Mouse (Mus musculus) CD4-positive, CD25-positive, alpha-beta regulatory T cell, adult 9 weeks (primary cell): Measurements from ENCODE around the gene Pik3ap1. TPM values are rescaled to one million over a fixed set of nuclear protein-coding genes. Genes with fewer than 3 reads are reported as not detected.

Experiments used
- polyA plus RNA-seq: library from polyadenylated mRNA; unstranded; fragments of 100-300 nt; shearing (Covaris generic); gene quantifications from one replicate; pipeline ENCODE4 v1.2.1, GENCODE M21; 2017

Gene Pik3ap1
- 4.1 TPM for polyA plus RNA-seq

GRCm38 (mm10) chr19:41384922-41385508 lies at the start of gene Pik3ap1:
TSS of gene Pik3ap1 (minus strand) at chr19:41385102.

GRCm38 (mm10) chr19:41263630-41264295 lies 121.1 kb downstream of the Pik3ap1 start, which contains the start of gene Tm9sf3:
TSS of gene Tm9sf3 (minus strand) at chr19:41263997.

Other genes starting within 250 kb of the Pik3ap1 start
- not detected for gene Tll2, start 178.3 kb downstream of the Pik3ap1 start, polyA plus RNA-seq
- gene Tm9sf3, start 121.1 kb downstream of the Pik3ap1 start, polyA plus RNA-seq, result 15.8 TPM
- gene Lcor, start 97.5 kb upstream of the Pik3ap1 start, polyA plus RNA-seq, result 13.0 TPM
- gene Gm340, start 197.3 kb upstream of the Pik3ap1 start, polyA plus RNA-seq, result 5.6 TPM